11 mouse cellular contexts compared by ENCODE assay signal in the genomic region with DNA sequence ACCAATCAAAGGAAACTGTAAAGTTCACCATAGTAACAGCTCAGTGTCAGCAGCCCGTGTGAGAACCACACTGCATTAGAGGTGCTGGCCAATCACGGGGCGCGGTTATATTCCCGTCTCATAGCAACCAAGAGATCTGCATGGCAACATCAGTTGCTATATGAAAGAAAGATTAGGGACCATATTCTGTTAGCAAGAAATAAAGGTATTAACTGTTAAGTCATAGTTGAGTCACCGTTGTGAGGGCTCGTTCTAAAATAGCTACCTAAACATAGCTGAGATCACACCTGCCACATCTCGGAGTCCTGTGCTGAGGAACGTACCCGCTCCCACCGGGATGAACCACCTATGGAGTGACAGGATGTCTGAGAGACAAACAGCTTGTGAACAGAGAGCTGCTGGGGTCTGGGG.
DNase-seq lines count a peak whose midpoint lies in the region; ATAC-seq and TF ChIP-seq lines count a peak whose summit lies in the region.
"Had no signal": no experiment of that assay in that cellular context is flagged by ENCODE, and none has a peak within 500 bp of the region (broad histone marks: within the 10 kb centered on the region; RNA-seq: fewer than 3 reads in every experiment).

No protein-coding gene starts in this region.

- intact Hi-C loops in heart, postnatal 14 days (cut with DNase I) = no loop called here

- H3K4me1 ChIP-seq in testis, adult 2 months (ENCODE audit: control insufficient read depth, insufficient read depth, low read length) = peaks cover 4% of the 10 kb centered on the region
- H3K4me1 ChIP-seq in hindbrain, embryonic 16.5 days (ENCODE audit: control insufficient read depth, insufficient read depth, low read depth, low read length) = peaks cover 7% of the 10 kb centered on the region
- peaks cover 26% of the 10 kb centered on the region for H3K4me1 ChIP-seq in midbrain, embryonic 13.5 days (replicated peaks)
- no peaks in the 10 kb centered on the region for H3K4me1 ChIP-seq in stomach, postnatal 0 days (replicated peaks; ENCODE audit: control insufficient read depth, insufficient read depth)

- peak overlapping the region; percentile 68 for H3K4me3 ChIP-seq in testis, adult 2 months (ENCODE audit: control insufficient read depth, low read depth, low read length)
- no peak overlapping the region for H3K4me3 ChIP-seq in hindbrain, embryonic 16.5 days (ENCODE audit: low read length)
- peak overlapping the region; percentile 9; the same call in 1 of the 2 replicates for H3K4me3 ChIP-seq in midbrain, embryonic 13.5 days (replicated peaks)
- H3K4me3 ChIP-seq in stomach, postnatal 0 days (ENCODE audit: low read depth, low read length) = no peak overlapping the region

- no peak for TF ChIP-seq CTCF in testis, adult 2 months (IDR thresholded peaks at IDR 0.05; ENCODE audit: control insufficient read depth, insufficient read depth, insufficient replicate concordance, low read depth, low read length)
- TF ChIP-seq CTCF in stomach, postnatal 0 days (IDR thresholded peaks at IDR 0.05; ENCODE audit: low read depth) = no peak

- DNase-seq in testis, postnatal 14 days (ENCODE audit: low spot score) = no peak
- no peak for DNase-seq in stomach, postnatal 0 days (ENCODE audit: low spot score)
- DNase-seq in heart, postnatal 14 days = no peak
- no peak for DNase-seq in lung, postnatal 25 days (ENCODE audit: low spot score)
- no peak for DNase-seq in lung, postnatal 10 days
- DNase-seq: adrenal gland, postnatal 10 days had no signal

- H3K4me2 ChIP-seq in hindbrain, embryonic 16.5 days (ENCODE audit: low read length) = peak overlapping the region; percentile 34
- peak overlapping the region; percentile 27; the same call in 1 of the 2 replicates for H3K4me2 ChIP-seq in midbrain, embryonic 13.5 days (replicated peaks)
- no peak overlapping the region for H3K4me2 ChIP-seq in stomach, postnatal 0 days (replicated peaks; ENCODE audit: low read depth)

- TF ChIP-seq POLR2A in testis, adult 2 months (IDR thresholded peaks at IDR 0.05; ENCODE audit: control insufficient read depth, low read depth, low read length) = no peak; the same call in 1 of the 2 replicates

- no peaks in the 10 kb centered on the region for H3K36me3 ChIP-seq in testis, adult 2 months (ENCODE audit: control insufficient read depth, insufficient read depth, low read length)
- H3K36me3 ChIP-seq in hindbrain, embryonic 16.5 days (ENCODE audit: control insufficient read depth, insufficient read depth, low read length) = no peaks in the 10 kb centered on the region
- no peaks in the 10 kb centered on the region for H3K36me3 ChIP-seq in midbrain, embryonic 13.5 days
- H3K36me3 ChIP-seq in stomach, postnatal 0 days (ENCODE audit: control insufficient read depth, insufficient read depth, low read length) = no peaks in the 10 kb centered on the region

- H3K9me3 ChIP-seq in hindbrain, embryonic 16.5 days (ENCODE audit: control insufficient read depth, low read length) = no peaks in the 10 kb centered on the region
- H3K9me3 ChIP-seq in midbrain, embryonic 13.5 days = no peaks in the 10 kb centered on the region
- H3K9me3 ChIP-seq in stomach, postnatal 0 days (ENCODE audit: control insufficient read depth, low read length) = no peaks in the 10 kb centered on the region
- H3K9me3 ChIP-seq: megakaryocyte, embryonic 14.5 days had no signal

- peak; percentile 99 for ATAC-seq in hindbrain, embryonic 16.5 days
- peak; percentile 97 for ATAC-seq in midbrain, embryonic 13.5 days
- ATAC-seq in stomach, postnatal 0 days (ENCODE audit: low FRiP score, low TSS enrichment) = no peak; the same call in 1 of the 2 replicates

- H3K27ac ChIP-seq in testis, adult 2 months (ENCODE audit: control insufficient read depth, insufficient read depth, low read depth, low read length) = no peak overlapping the region
- H3K27ac ChIP-seq in hindbrain, embryonic 16.5 days (ENCODE audit: low read depth, low read length) = peak overlapping the region; percentile 71
- peak overlapping the region; percentile 70 for H3K27ac ChIP-seq in midbrain, embryonic 13.5 days
- H3K27ac ChIP-seq in stomach, postnatal 0 days (replicated peaks) = no peak overlapping the region
- H3K27ac ChIP-seq: kidney, postnatal 0 days had no signal

- H3K27me3 ChIP-seq in testis, adult 2 months (ENCODE audit: control insufficient read depth, insufficient read depth, low read length) = no peaks in the 10 kb centered on the region
- no peaks in the 10 kb centered on the region for H3K27me3 ChIP-seq in hindbrain, embryonic 16.5 days (replicated peaks; ENCODE audit: control insufficient read depth, insufficient read depth, low read length)
- no peaks in the 10 kb centered on the region for H3K27me3 ChIP-seq in midbrain, embryonic 13.5 days
- no peaks in the 10 kb centered on the region for H3K27me3 ChIP-seq in stomach, postnatal 0 days (ENCODE audit: control insufficient read depth, insufficient read depth, low read length)
- H3K27me3 ChIP-seq: megakaryocyte, embryonic 14.5 days had no signal

- no peak overlapping the region for H3K9ac ChIP-seq in hindbrain, embryonic 16.5 days (ENCODE audit: low read depth, low read length)
- H3K9ac ChIP-seq in midbrain, embryonic 13.5 days (replicated peaks) = no peak overlapping the region
- no peak overlapping the region for H3K9ac ChIP-seq in stomach, postnatal 0 days (ENCODE audit: low read length)

- 44% methylated on average over 11 of the region's 11 CpGs for WGBS in hindbrain, embryonic 16.5 days
- 54% methylated on average over 11 of the region's 11 CpGs for WGBS in midbrain, embryonic 13.5 days
- 81% methylated on average over 11 of the region's 11 CpGs for WGBS in stomach, postnatal 0 days

- no peak for TF ChIP-seq EP300 in stomach, postnatal 0 days (optimal IDR thresholded peaks at IDR 0.05)

Comparison
In these comparisons a context has a peak if more than half of its experiments do, and no peak if none do; other contexts are left out.
1. H3K27ac ChIP-seq: peak in hindbrain, embryonic 16.5 days (single experiment) and midbrain, embryonic 13.5 days (single experiment); none in testis, adult 2 months (single experiment) and stomach, postnatal 0 days (single experiment).
2. H3K4me3 ChIP-seq: peak in testis, adult 2 months (single experiment) and midbrain, embryonic 13.5 days (single experiment); none in hindbrain, embryonic 16.5 days (single experiment) and stomach, postnatal 0 days (single experiment).